Mouse (Mus musculus): ENCODE data around the gene Dtd1.

Dtd1 gene

GRCm38 (mm10) chr2:144641991-144642390, 42.3 kb downstream of the Dtd1 start:
- no peak for DNase-seq

- DNase-seq = no peak
Observed at GRCm38 (mm10) chr2:144646360-144646759, 46.7 kb downstream of the Dtd1 start.

- DNase-seq = no peak
Observed at GRCm38 (mm10) chr2:144647151-144647550, 47.5 kb downstream of the Dtd1 start.

GRCm38 (mm10) chr2:144649960-144650359, 50.3 kb downstream of the Dtd1 start:
- DNase-seq = no peak

- DNase-seq = no peak
Observed at GRCm38 (mm10) chr2:144652841-144653240, 53.1 kb downstream of the Dtd1 start.

- no peak for DNase-seq
Observed at GRCm38 (mm10) chr2:144655307-144655706, 55.6 kb downstream of the Dtd1 start.

- DNase-seq = no peak
Observed at GRCm38 (mm10) chr2:144668507-144668906, 68.8 kb downstream of the Dtd1 start.

GRCm38 (mm10) chr2:144670289-144670930, 70.7 kb downstream of the Dtd1 start:
- no peak for DNase-seq

GRCm38 (mm10) chr2:144672397-144672796, 72.7 kb downstream of the Dtd1 start:
- no peak for DNase-seq

- DNase-seq = no peak
Observed at GRCm38 (mm10) chr2:144676546-144677228, 77.0 kb downstream of the Dtd1 start.

- no peak for DNase-seq
Observed at GRCm38 (mm10) chr2:144677229-144677571, 77.5 kb downstream of the Dtd1 start.

- no peak for DNase-seq
Observed at GRCm38 (mm10) chr2:144678779-144679178, 79.1 kb downstream of the Dtd1 start.

GRCm38 (mm10) chr2:144679394-144679793, 79.7 kb downstream of the Dtd1 start:
- DNase-seq = no peak

GRCm38 (mm10) chr2:144692219-144692732, 92.6 kb downstream of the Dtd1 start:
- DNase-seq = no peak

- DNase-seq = no peak
Observed at GRCm38 (mm10) chr2:144692777-144693176, 93.1 kb downstream of the Dtd1 start.

- no peak for DNase-seq
Observed at GRCm38 (mm10) chr2:144694923-144695322, 95.2 kb downstream of the Dtd1 start.

GRCm38 (mm10) chr2:144698046-144698445, 98.3 kb downstream of the Dtd1 start:
- DNase-seq = no peak

GRCm38 (mm10) chr2:144700608-144701007, 100.9 kb downstream of the Dtd1 start:
- no peak for DNase-seq

GRCm38 (mm10) chr2:144701415-144702149, 101.9 kb downstream of the Dtd1 start:
- no peak for DNase-seq

GRCm38 (mm10) chr2:144709285-144709684, 109.6 kb downstream of the Dtd1 start:
- no peak for DNase-seq

- DNase-seq = no peak
Observed at GRCm38 (mm10) chr2:144709704-144710103, 110.0 kb downstream of the Dtd1 start.

- no peak for DNase-seq
Observed at GRCm38 (mm10) chr2:144714596-144714995, 114.9 kb downstream of the Dtd1 start.

- no peak for DNase-seq
Observed at GRCm38 (mm10) chr2:144715211-144715768, 115.6 kb downstream of the Dtd1 start.

- no peak for DNase-seq
Observed at GRCm38 (mm10) chr2:144716248-144716647, 116.6 kb downstream of the Dtd1 start.

Data from thymus, postnatal 4 days (tissue).